Mouse (Mus musculus): ENCODE data around the gene Agt.

The Agt gene

DNA sequence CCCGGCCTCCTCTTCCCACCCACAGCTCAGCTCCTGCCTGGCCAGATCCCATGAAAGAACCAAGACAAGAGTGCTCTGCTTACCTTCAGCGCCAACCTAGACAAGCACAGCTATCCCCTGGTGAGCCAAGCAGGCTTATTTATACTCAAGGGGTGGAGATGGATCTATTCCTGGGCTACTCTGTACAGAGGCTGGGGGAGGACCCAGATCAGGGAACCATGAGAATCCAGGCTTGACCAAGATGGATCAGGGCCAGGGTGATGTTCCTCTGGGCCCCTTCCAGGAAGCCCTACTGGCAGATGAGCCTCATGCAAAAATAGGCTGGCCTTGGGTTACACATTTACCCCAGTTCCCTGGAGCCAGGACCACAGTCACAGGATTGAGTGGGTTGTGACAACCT, at the start of gene Agt:
Gene Agt, minus strand, starts transcription at position 114 of the 400 bp plus-strand sequence.
- no peak for DNase-seq (ENCODE audit: low spot score in 2 of 2)

DNA sequence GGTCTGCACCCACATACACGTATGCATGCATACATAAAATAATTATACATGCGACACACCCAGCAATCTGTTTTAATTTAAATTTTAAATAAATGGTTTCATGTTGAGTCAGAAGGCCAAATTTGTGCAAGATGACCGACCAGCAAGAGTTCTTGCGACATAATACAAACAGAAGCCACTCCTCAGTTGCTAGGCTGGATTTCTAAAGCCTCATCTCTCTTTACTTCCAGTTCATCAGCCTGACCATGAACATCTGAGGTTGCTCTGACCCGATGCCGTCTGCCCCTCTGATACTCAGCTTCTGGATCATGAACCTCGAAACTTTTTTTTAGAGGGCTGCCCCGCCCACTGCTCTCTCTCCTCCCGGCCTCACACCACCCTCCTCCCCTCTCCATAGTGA, 48.7 kb upstream of the Agt start:
- DNase-seq (ENCODE audit: low spot score in 2 of 2), result no peak

DNA sequence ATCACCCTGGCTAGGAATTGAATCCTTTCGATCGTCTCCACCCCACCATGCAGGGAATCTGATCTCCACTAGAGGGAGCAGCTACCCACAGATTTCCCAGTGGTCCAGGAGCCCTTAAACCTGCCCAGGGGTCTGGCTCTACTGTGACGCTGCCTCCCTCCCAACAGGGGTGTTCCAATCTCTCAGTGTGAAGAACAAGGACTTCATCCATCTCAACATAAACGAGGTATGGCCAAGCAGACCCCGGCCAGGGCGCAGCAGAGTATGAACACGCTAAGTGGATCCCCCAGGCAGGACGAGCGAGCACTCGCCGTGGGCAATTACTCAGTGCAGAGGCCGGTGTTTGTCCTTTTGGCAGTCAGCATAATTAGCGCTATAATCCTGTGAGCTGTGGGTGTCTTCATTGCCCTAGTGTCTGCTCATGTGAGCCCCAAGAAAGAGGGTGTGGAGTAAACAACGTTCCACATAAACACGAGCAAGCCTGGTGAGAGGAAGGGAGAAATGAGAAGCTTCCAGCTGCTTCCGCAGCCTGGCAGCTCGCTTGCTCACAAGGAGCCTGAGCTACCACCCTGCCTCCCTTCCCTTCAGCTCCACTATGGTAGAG, 47.9 kb upstream of the Agt start:
- peak; percentile 28 to 58 for DNase-seq (ENCODE audit: low spot score in 2 of 2)

DNA sequence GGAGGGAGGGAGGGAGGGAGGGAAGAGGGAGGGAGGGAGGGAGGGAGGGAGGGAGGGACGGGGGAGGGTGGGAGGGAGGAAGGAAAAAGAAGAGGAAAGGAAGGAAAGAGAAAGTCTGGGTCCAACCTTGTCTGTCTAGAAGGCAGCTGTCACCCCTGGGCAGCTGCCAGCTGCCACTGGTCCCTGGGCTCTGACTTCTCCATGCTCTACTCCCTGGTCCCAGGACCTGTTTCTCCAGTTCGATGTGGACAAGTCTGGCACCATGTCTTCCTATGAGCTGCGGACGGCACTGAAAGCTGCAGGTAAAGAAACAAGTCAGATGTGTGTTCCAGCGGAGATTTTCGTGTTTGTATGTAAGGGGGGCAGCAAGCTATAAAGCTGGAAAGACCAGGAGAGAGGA, 44.8 kb upstream of the Agt start:
- DNase-seq (ENCODE audit: low spot score in 2 of 2), result no peak

DNA sequence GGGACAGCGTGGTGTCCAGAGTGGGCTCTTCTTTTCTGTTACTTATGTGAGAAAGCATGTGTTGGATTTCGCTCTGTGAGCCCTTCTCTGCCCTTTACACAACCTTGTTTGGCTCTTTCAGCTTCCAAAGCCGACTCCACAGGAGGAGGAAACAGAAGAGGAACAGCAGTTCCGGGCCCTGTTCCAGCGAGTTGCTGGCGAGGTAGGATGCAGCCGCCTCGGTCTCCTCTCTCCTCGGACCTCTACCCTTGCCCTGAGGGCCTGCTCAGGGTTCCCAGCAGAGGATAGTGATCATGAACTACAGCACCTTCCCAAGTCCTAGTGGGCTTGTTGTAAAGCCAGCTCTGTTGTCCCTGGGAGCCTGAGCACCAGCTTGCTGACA, 39.5 kb upstream of the Agt start:
- DNase-seq (ENCODE audit: low spot score in 2 of 2), result no peak

DNA sequence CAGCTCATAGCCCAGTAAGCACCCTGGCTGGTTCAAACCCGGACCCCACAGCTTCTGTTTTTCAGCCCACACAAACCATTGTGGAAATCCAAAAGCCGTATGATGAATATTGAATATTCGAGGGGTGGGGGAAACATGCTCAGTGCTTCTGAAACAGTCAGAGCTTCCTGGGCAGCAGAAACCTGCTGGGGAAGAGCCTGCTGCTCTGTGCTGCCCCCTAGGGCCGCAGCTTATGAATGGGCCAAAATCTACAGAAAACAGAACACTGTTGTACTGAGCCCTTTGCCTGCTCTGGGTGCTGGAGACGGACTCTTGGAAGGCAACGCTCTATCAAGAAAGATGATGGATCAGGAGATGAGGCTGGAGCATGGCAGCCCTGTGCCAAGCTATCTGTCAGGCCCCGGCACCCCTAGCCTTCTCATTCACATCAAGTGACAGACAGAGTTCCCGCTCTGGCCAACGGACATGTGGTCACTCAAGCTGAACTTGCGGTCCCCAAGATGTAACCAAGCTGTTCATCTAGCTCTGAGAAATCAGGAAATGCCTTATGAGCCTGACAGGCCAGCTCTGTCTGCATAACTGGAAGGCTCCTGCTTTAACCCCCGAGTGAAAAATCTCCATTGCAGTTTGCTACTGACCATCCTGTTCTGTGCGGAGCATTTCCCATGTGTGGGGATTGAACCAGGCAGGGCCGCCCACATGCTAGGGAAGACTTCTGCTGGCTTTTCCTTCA, 38.9 kb upstream of the Agt start:
- no peak for DNase-seq (ENCODE audit: low spot score in 2 of 2)

DNA sequence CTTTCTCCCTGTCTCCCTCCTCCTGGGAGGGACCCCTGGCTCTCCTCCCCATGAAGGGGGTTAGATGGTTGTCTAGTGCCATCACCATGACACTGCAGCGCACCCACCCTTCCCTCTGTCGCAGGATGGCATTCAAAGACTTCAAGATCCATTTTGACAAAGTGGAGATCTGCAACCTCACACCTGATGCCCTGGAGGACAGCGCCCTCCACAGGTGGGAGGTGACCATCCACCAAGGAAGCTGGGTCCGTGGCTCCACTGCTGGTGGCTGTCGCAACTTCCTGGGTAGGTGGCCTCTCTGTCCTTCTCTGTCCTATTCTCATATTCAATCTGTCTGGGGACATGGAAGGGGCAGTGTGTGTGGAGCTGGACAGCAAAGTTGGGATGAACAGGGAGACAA, 34.6 kb upstream of the Agt start:
- no peak for DNase-seq (ENCODE audit: low spot score in 2 of 2)

DNA sequence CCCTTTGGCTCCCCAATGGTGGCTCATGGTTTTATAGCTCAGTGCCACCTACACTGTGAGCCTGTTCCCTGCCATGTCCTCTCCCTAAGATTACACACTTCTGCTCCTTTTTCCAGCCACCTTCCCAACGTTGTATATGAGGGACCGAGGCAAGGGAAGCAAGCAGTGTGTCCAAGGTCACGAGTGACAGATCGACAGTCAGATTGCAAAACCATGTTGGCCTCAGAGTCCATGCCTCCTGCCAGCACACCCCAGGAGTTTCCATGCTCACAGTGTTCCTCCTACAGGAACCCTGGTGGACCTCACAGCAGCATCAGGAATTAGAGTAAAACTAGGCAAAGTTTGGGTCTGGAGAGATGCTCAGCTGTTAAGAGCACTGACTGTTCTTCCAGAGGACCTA, 19.9 kb upstream of the Agt start:
- no peak for DNase-seq (ENCODE audit: low spot score in 2 of 2)

DNA sequence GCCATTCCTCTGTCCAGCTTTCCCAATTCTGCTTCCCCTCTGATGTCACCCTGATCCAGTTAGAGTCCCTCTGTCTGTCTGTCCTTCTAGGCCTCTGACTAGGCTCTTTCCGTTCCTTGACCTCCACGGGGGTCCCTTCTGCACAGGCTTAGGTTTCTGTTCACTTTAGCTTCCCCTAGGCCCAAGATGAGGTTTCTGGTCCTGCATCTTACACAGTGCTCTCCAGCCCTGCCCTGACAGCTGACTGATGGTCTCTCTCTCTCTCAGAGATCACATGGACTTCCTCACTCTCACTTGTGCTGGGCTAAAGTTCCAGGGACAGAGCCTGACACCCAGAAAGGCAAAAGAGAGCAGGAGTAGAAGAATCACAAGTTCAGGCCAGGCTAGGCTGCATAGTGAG, 17.1 kb upstream of the Agt start:
- no peak for DNase-seq (ENCODE audit: low spot score in 2 of 2)

DNA sequence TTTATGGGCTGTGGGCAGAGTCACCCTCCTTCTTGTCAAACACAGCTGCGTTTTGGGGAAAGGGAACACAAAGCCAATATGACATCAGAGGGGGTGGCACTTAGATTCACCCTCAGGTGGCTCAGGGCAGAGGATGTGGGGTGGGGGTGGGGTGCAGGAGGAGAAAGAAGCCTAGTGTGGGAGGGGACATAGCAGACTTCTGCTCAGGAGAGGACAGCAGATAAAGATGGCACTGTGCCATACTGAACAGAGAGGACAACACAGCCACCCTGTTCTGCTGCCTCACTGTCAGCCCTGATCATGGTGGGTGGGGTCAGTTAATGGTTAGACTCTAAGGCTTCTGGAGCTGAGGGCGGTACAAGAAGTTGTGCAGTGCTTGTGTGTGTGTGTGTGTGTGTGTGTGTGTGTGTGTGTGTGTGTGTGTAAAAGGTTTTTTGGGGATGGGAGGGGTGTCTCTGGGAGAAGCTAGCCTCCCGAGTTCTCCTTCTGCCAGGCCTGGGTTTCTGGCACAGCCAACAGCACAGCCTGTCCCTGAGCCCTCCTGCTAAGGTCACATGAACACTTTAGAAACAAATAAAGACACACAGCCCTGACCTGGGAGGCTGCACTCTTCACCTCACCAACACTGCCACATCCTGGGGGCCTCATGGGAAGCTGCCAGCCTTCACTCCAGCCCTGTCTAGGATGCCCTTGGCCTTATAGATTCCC, 16.4 kb upstream of the Agt start:
- DNase-seq (ENCODE audit: low spot score in 2 of 2), result no peak

DNA sequence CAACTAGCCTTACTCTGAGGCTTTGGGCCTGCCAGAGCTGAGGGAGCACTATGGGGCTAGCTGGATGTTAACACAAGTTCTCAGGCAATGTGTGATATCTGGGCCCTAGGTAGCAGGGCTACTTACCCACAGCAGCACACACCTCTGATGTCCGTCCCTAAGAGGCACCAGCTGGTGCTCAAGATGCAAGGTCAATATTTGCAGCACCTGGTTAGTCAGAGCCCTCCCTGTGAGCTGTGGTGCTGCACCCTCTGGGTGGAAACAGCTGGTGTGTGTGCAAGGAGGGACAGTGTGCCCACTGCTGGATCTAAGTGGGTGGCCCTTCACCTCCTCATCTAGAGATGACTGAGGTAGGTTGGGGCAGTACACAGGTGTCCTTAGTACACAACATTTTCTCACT, 7.2 kb upstream of the Agt start:
- no peak for DNase-seq (ENCODE audit: low spot score in 2 of 2)

DNA sequence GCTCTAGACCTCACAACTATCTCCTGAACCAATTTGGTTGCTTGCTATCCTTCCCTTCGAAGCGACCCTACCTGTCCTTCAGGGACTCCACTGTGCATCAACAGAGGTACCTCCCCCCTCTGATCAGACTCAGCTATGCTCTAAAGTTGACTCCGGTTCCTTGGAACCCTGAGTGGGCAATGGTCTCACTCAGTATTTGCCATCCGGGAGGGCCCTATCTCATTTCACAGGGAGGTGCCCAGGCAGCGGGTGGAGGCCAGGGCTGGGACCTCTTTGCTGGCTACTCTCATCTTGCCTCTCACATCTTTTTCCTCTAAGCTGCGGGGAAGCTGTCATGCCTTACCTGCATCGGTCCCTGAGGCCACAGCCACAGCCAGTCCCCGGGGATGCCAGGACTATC, 6.3 kb upstream of the Agt start, which contains the start of gene Capn9:
Gene Capn9, plus strand, starts transcription at position 301 of the 400 bp plus-strand sequence.
- no peak for DNase-seq (ENCODE audit: low spot score in 2 of 2)

DNA sequence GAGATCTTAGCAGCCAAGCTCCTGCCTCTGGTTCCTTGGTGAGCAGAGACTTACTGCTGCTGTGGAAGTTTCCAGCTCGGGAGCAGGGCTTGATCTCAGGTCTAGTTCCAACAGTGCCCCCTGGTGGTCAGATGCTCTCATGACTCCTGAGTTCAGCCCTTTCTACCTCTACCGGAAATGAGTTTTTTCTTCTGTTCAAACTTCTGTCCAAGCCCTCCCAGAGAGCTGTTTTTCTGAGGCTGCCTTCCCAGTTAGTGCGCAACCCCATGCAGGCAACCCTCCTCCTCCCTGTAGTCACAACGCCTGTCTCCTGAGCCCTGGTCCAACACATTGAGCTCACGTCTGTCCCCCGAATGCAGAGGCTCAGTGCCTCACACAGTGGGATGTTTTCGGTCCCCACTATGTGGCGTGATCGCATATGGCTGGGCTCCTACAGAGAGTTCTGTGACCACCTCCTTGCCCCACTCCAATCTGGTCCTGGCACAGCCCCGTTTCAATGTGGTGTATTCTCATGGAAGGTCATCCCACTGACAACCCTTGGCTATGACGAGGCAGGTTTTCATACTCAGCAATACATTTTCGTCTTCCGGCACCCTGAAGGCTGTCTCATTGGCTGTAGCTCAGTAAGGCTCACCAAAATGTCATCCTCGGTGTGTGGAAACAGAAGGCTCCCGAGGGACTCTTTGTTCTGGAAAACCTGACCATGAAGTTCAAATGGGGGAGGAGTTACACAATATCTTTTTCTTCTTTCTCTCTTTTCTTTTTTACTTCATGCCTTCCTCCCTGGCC, 4.2 kb upstream of the Agt start:
- peak; percentile 65 to 73 for DNase-seq (ENCODE audit: low spot score in 2 of 2)

DNA sequence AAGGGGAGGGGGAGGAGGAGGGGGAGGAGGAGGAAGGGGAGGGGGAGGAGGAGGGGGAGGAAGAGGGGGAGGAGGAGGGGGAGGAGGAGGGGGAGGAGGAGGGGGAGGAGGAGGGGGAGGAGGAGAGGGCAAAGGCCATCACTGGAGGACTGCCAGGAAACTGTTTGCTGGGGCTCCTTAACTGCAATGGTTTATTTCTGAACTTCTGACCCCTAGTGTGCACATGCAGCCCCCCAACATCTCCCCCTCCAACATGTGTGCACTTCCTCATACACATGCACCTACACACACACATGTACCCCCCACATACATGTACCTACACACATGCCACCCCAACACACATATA, 2.9 kb upstream of the Agt start:
- no peak for DNase-seq (ENCODE audit: low spot score in 2 of 2)

DNA sequence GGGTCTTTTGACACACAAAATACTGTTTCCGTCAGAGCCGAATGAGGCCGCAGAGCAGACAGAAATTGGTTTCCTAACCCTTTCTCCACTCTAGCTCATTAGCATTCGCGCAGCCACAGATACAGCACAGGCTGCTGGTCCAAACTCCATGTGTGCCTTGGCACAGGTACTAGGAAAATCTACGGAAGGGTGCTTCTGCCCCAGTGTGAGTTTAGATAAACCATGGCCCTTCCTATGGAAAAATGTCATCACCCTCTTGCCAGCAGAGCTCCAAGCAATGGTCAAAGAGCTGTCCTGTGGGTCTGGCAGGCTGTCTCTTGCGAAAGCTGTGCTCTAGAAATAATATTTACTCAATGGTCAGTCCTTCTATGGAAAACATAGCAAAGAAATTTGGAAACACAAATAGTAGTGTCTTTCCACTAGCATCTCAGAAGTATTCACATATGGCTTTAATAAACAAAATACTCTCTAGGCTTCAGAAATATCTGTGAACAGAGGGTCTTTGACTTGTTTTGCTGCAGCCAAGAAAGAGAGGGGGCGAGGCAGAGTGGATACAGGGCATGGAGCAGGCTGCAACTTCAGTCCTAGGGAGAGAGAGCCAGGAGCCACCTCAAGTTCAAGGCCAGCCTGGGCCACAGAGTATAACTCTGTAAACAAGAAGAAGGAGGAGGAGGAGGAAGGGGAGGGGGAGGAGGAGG, 2.4 kb upstream of the Agt start:
- DNase-seq (ENCODE audit: low spot score in 2 of 2), result no peak

DNA sequence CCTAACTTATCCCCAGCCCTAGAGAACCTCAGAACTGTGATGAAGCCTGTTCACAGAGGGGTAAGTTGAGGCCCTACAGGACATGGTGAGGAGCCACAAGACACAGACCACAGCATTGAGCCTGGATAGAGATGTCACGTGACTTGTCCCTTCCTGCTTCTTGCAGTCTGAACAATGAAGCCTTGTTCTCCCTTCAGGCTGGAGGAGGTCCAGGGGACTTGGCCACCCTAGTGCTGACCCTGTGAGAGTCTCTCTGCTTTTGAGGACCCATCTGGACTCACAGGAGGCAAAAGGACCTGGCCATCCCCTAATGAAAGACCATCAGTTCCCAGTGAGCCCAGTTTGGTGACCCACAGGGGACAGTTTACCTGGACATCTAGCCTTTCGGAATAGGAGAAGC, 406 bp downstream of the Agt start:
- no peak for DNase-seq (ENCODE audit: low spot score in 2 of 2)

DNA sequence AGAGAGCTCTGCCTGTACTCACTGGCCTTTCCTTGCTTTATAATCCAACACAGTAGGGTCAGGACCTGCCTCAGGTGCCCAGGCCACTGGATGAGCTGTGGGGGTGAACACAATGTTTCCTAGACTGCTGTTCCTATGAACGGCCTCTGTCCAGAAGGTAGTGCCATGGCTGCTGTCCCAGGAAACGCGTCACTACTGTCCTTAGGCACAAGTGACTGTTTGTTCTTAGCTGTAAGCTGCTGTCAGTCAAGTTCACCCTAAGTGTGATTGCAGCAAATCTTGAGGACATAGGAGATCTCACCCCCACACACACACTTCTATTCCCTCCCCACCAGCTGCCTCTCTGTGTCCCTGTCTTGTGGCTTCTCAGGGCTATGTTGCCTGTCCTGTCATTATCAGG, 1.9 kb downstream of the Agt start:
- DNase-seq (ENCODE audit: low spot score in 2 of 2), result no peak

DNA sequence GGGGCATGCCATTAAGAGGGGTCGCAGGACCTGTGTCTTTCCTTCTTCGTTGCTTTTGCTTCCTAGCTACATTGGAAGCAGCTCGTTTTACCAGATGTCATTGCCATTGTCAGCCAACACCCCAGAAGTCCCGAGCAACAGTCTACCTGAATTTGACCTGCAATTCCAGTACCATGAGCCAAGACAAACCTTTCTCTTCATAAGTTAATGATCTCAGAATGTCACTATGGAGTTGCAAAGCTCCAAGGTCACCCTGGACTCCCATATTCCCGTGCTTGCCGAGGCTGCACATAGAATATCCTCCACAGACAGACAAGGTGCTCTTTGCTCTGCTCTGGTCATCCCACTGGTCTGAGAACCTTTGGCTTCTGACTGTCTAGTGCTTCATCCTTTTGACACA, 2.4 kb downstream of the Agt start:
- DNase-seq (ENCODE audit: low spot score in 2 of 2), result no peak

DNA sequence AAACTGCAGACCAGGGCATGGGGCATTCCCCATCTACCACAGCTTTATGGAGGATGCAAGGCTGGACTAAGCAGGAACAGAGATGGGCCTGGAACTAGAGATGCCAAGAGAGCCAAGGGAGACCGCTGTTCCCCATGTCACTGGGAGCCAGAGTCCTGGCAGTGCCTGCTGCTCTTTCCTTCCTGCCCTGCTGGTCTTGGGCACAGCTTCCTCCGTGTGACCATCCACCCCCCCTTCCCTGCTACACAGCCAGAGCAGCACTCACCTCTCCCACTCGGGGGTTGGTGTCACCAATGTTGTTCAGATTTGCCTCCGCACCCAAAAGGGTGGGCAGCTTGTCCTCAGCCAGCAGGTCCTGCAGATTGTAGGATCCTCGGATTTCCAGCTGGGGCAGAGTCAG, 12.0 kb downstream of the Agt start:
- no peak for DNase-seq (ENCODE audit: low spot score in 2 of 2)

DNA sequence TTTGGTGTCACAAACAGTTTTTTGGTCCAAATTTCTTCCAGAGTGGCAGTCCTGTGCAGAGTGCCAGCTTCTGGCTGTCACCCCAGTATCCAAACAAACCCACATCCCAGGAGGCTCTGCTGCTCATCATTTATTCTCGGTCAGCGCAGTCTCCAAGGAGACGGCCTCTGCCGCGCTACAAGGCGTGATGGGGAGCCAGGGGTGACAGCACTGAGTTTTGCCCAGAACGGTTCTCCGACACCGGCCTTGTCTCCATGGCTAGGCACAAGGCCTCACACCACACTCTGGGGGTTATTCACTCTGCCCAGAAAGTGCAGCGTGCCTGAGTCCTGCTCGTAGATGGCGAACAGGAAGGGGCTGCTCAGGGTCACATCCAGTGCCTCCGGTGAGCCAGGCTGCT, 12.8 kb downstream of the Agt start:
- no peak for DNase-seq (ENCODE audit: low spot score in 2 of 2)

DNA sequence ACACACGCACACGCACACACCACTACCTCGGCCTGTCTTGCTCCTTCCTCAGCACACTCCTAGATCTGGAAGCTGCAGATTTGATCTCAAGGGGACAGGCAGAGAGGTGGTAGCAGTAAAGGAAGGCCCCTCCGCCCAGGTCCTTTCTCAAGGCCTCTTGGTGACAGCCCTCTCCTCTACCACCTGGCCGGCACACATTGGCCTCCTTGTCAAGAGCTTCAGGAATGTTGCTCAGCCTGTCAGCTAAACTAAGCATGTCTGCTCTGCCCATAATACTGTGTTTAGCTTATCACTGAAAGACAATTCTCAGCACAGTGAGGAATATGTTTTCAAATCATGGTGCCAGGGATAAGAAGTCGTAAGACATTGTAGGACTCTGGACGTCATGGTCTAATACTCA, 13.3 kb downstream of the Agt start:
- no peak for DNase-seq (ENCODE audit: low spot score in 2 of 2)
